Mouse (Mus musculus): Measurements from ENCODE around the gene Notch3.
"Not testable (repeated sequence)": the region's sequence is repeated elsewhere in the genome, so short reads cannot be mapped to it uniquely, and the experiment has no call there.

Notch3 gene

GRCm38 (mm10) chr17:32118484-32118883 is 48.2 kb downstream of the Notch3 start:
- no peak for DNase-seq (ENCODE audit: low spot score)

GRCm38 (mm10) chr17:32117872-32118421 is 48.7 kb downstream of the Notch3 start:
- DNase-seq (ENCODE audit: low spot score), result peak; percentile 42

GRCm38 (mm10) chr17:32117287-32117871 is 49.3 kb downstream of the Notch3 start:
- DNase-seq (ENCODE audit: low spot score), result no peak

GRCm38 (mm10) chr17:32116586-32117286 is 49.9 kb downstream of the Notch3 start:
- DNase-seq (ENCODE audit: low spot score), result no peak

GRCm38 (mm10) chr17:32114486-32114885 is 52.2 kb downstream of the Notch3 start:
- not testable (repeated sequence) for DNase-seq (ENCODE audit: low spot score)

- DNase-seq (ENCODE audit: low spot score), result peak; percentile 63
Observed at GRCm38 (mm10) chr17:32113523-32114421, 52.9 kb downstream of the Notch3 start.

- DNase-seq (ENCODE audit: low spot score), result no peak
Observed at GRCm38 (mm10) chr17:32113255-32113522, 53.5 kb downstream of the Notch3 start.

GRCm38 (mm10) chr17:32112434-32113254 is 54.0 kb downstream of the Notch3 start:
- no peak for DNase-seq (ENCODE audit: low spot score)

GRCm38 (mm10) chr17:32110980-32111780 is 55.5 kb downstream of the Notch3 start:
- DNase-seq (ENCODE audit: low spot score), result no peak

- DNase-seq (ENCODE audit: low spot score), result no peak
Observed at GRCm38 (mm10) chr17:32110424-32110823, 56.2 kb downstream of the Notch3 start.

GRCm38 (mm10) chr17:32109201-32109940 is 57.3 kb downstream of the Notch3 start:
- DNase-seq (ENCODE audit: low spot score), result no peak

- DNase-seq (ENCODE audit: low spot score), result not testable (repeated sequence)
Observed at GRCm38 (mm10) chr17:32108320-32109011, 58.2 kb downstream of the Notch3 start.

- DNase-seq (ENCODE audit: low spot score), result no peak
Observed at GRCm38 (mm10) chr17:32107877-32108276, 58.8 kb downstream of the Notch3 start.

- DNase-seq (ENCODE audit: low spot score), result no peak
Observed at GRCm38 (mm10) chr17:32106358-32106757, 60.3 kb downstream of the Notch3 start.

- no peak for DNase-seq (ENCODE audit: low spot score)
Observed at GRCm38 (mm10) chr17:32103054-32103453, 63.6 kb downstream of the Notch3 start.

- DNase-seq (ENCODE audit: low spot score), result peak; percentile 75
Observed at GRCm38 (mm10) chr17:32099943-32100586, 66.6 kb downstream of the Notch3 start.

- no peak for DNase-seq (ENCODE audit: low spot score)
Observed at GRCm38 (mm10) chr17:32099574-32099942, 67.1 kb downstream of the Notch3 start.

GRCm38 (mm10) chr17:32098905-32099304 is 67.7 kb downstream of the Notch3 start:
- DNase-seq (ENCODE audit: low spot score), result not testable (repeated sequence)

- DNase-seq (ENCODE audit: low spot score), result no peak
Observed at GRCm38 (mm10) chr17:32097676-32098075, 69.0 kb downstream of the Notch3 start.
